Mouse (Mus musculus) intestine, embryonic 14.5 days (tissue): Measurements from ENCODE around the gene Eif2b3. TPM values are rescaled to one million over a fixed set of nuclear protein-coding genes. Genes with fewer than 3 reads are reported as not detected.

Experiments used
- ATAC-seq: fragments of 200-750 bp; cut with Nextera tagmentation; replicated peaks from 2 replicates; pipeline ENCODE4 v1.8.0; 2017; ENCODE audit warnings: low read depth, moderate number of reproducible peaks, moderate TSS enrichment, moderate library complexity; ENCODE audit not compliant: low FRiP score, low TSS enrichment
- DNase-seq: peaks from one replicate; pipeline ENCODE4 v3.0.0-alpha.2; 2018; ENCODE audit warnings: low spot score
- H3K27ac ChIP-seq: fragments of 300-500 bp; sonication (generic); 2 replicates; pipeline ENCODE4 v1.5.1; 2014; ENCODE audit warnings: low read depth, mild to moderate bottlenecking, control low read depth
- H3K27me3 ChIP-seq: fragments of 300-500 bp; sonication (generic); replicated peaks from 2 replicates; pipeline ENCODE4 v1.6.1; 2014; ENCODE audit warnings: low read length, control low read depth; ENCODE audit not compliant: control insufficient read depth, insufficient read depth
- H3K36me3 ChIP-seq: fragments of 300-500 bp; sonication (generic); 2 replicates; pipeline ENCODE4 v1.6.1; 2014; ENCODE audit warnings: low read length, control low read depth; ENCODE audit not compliant: control insufficient read depth, insufficient read depth
- H3K4me1 ChIP-seq: fragments of 300-500 bp; sonication (generic); replicated peaks from 2 replicates; pipeline ENCODE4 v1.6.1; 2014; ENCODE audit warnings: low read length, control low read depth, mixed read lengths; ENCODE audit not compliant: control insufficient read depth, insufficient read depth
- H3K4me2 ChIP-seq: fragments of 300-500 bp; sonication (generic); 2 replicates; pipeline ENCODE4 v1.6.1; 2014; ENCODE audit warnings: low read length
- H3K4me3 ChIP-seq: fragments of 300-500 bp; sonication (generic); 2 replicates; pipeline ENCODE4 v1.5.1; 2014; ENCODE audit warnings: low read depth, low read length, control low read depth, mixed read lengths
- H3K9ac ChIP-seq: fragments of 300-500 bp; sonication (generic); 2 replicates; pipeline ENCODE4 v1.6.1; 2014; ENCODE audit warnings: mild to moderate bottlenecking, low read length
- H3K9me3 ChIP-seq: fragments of 300-500 bp; sonication (generic); 2 replicates; pipeline ENCODE4 v1.6.1; 2016; ENCODE audit warnings: low read length, control low read depth; ENCODE audit not compliant: control insufficient read depth
- WGBS: fragments of 180-500 bp; shearing (Covaris S2); extraction: QIAGEN DNeasy Blood & Tissue Kit; methylation state at CpG from one replicate; pipeline ENCODE4 v1.1.7; 2014; 5-methylcytosine and 5-hydroxymethylcytosine counted together
- polyA plus RNA-seq: library from polyadenylated mRNA; unstranded; fragments of >200 nt; fragmentation: Nextera tagmentation; extraction: Ambion mirVana; gene quantifications from 2 replicates; pipeline ENCODE4 v1.2.1, GENCODE M21; 2014

Eif2b3 gene
- polyA plus RNA-seq, 1 experiment from 2014 or later, result 41.2 TPM

- H3K9me3 ChIP-seq, result no peaks in the 10 kb centered on the region
- WGBS, result 7% methylated on average over 5 of the region's 5 CpGs
- peak overlapping the region; percentile 79 for H3K4me2 ChIP-seq
- DNase-seq (no peak), ATAC-seq (no peak)
- peaks cover 10% of the 10 kb centered on the region; the same call in 1 of the 2 replicates for H3K4me1 ChIP-seq
- H3K4me3 ChIP-seq, result peak overlapping the region; percentile 79
- H3K27ac ChIP-seq, result peak overlapping the region; percentile 39
- H3K9ac ChIP-seq, result peak overlapping the region; percentile 57
- peaks cover 11% of the 10 kb centered on the region; the same call in 1 of the 2 replicates for H3K36me3 ChIP-seq
- H3K27me3 ChIP-seq, result no peaks in the 10 kb centered on the region
Measured at GRCm38 (mm10) chr4:117096666-117097065, 77.5 kb downstream of the Eif2b3 start.

- DNase-seq (no peak), ATAC-seq (no peak; the same call in 1 of the 2 replicates)
- H3K9me3 ChIP-seq, result no peaks in the 10 kb centered on the region
- peak overlapping the region; percentile 39 for H3K27ac ChIP-seq
- peak overlapping the region; percentile 79; the same call in 1 of the 2 replicates for H3K4me3 ChIP-seq
- H3K9ac ChIP-seq, result peak overlapping the region; percentile 7; the same call in 1 of the 2 replicates
- peaks cover 11% of the 10 kb centered on the region; the same call in 1 of the 2 replicates for H3K36me3 ChIP-seq
- H3K27me3 ChIP-seq, result no peaks in the 10 kb centered on the region
- 43% methylated on average over 8 of the region's 8 CpGs for WGBS
- peak overlapping the region; percentile 79 for H3K4me2 ChIP-seq
- peaks cover 10% of the 10 kb centered on the region; the same call in 1 of the 2 replicates for H3K4me1 ChIP-seq
Measured at GRCm38 (mm10) chr4:117097969-117098763, 79.0 kb downstream of the Eif2b3 start.

- WGBS, result 50% methylated on average over 2 of the region's 2 CpGs
- peaks cover 10% of the 10 kb centered on the region; the same call in 1 of the 2 replicates for H3K4me1 ChIP-seq
- peak overlapping the region; percentile 8; the same call in 1 of the 2 replicates for H3K4me3 ChIP-seq
- H3K4me2 ChIP-seq, result peak overlapping the region; percentile 79
- ATAC-seq (no peak), DNase-seq (no peak)
- H3K9ac ChIP-seq, result no peak overlapping the region
- H3K27ac ChIP-seq, result peak overlapping the region; percentile 39
- no peaks in the 10 kb centered on the region for H3K9me3 ChIP-seq
- no peaks in the 10 kb centered on the region for H3K27me3 ChIP-seq
- H3K36me3 ChIP-seq, result peaks cover 11% of the 10 kb centered on the region; the same call in 1 of the 2 replicates
Measured at GRCm38 (mm10) chr4:117098764-117099036, 79.5 kb downstream of the Eif2b3 start.

- DNase-seq, result no peak
- Histone ChIP-seq H3K9me3 (no peaks in the 10 kb centered on the region), H3K4me2 (no peak overlapping the region), H3K27ac (no peak overlapping the region), H3K27me3 (no peaks in the 10 kb centered on the region), H3K4me3 (no peak overlapping the region), H3K9ac (no peak overlapping the region), H3K4me1 (peaks cover 7% of the 10 kb centered on the region; the same call in 1 of the 2 replicates), H3K36me3 (peaks cover 11% of the 10 kb centered on the region; the same call in 1 of the 2 replicates)
- 87% methylated on average over 4 of the region's 4 CpGs for WGBS
- no peak for ATAC-seq
Measured at GRCm38 (mm10) chr4:117100036-117100435, 80.8 kb downstream of the Eif2b3 start.

- DNase-seq (no peak), ATAC-seq (no peak)
- Histone ChIP-seq H3K27ac (no peak overlapping the region), H3K4me2 (no peak overlapping the region), H3K27me3 (no peaks in the 10 kb centered on the region), H3K4me3 (no peak overlapping the region), H3K9me3 (no peaks in the 10 kb centered on the region), H3K9ac (no peak overlapping the region), H3K4me1 (peaks cover 7% of the 10 kb centered on the region; the same call in 1 of the 2 replicates), H3K36me3 (peaks cover 11% of the 10 kb centered on the region; the same call in 1 of the 2 replicates)
- WGBS, result 49% methylated on average over 7 of the region's 7 CpGs
Measured at GRCm38 (mm10) chr4:117101218-117101617, 82.0 kb downstream of the Eif2b3 start.

GRCm38 (mm10) chr4:117104672-117105071 is 85.5 kb downstream of the Eif2b3 start:
- DNase-seq, result no peak
- Histone ChIP-seq H3K4me1 (no peaks in the 10 kb centered on the region), H3K27me3 (no peaks in the 10 kb centered on the region), H3K36me3 (peaks cover 33% of the 10 kb centered on the region), H3K4me2 (no peak overlapping the region), H3K9ac (no peak overlapping the region), H3K27ac (no peak overlapping the region), H3K9me3 (no peaks in the 10 kb centered on the region), H3K4me3 (no peak overlapping the region)
- no peak for ATAC-seq
- 82% methylated on average over 10 of the region's 10 CpGs for WGBS

GRCm38 (mm10) chr4:117105127-117105526 is 85.9 kb downstream of the Eif2b3 start:
- Histone ChIP-seq H3K27ac (no peak overlapping the region), H3K27me3 (no peaks in the 10 kb centered on the region), H3K9me3 (no peaks in the 10 kb centered on the region), H3K9ac (no peak overlapping the region), H3K36me3 (peaks cover 36% of the 10 kb centered on the region), H3K4me1 (no peaks in the 10 kb centered on the region), H3K4me2 (no peak overlapping the region), H3K4me3 (no peak overlapping the region)
- DNase-seq (no peak), ATAC-seq (no peak)
- WGBS, result 75% methylated on average over 10 of the region's 10 CpGs

GRCm38 (mm10) chr4:117107813-117108523 is 88.8 kb downstream of the Eif2b3 start:
- Histone ChIP-seq H3K27ac (no peak overlapping the region), H3K4me1 (no peaks in the 10 kb centered on the region), H3K36me3 (peaks cover 48% of the 10 kb centered on the region), H3K27me3 (no peaks in the 10 kb centered on the region), H3K4me2 (no peak overlapping the region), H3K9ac (no peak overlapping the region), H3K9me3 (no peaks in the 10 kb centered on the region), H3K4me3 (no peak overlapping the region)
- ATAC-seq (no peak), DNase-seq (no peak)
- 89% methylated on average over 18 of the region's 18 CpGs for WGBS
